Mouse (Mus musculus) right cerebral cortex, adult 2 months (tissue): Measurements from ENCODE around the gene Raly.

Source experiments
- DNase-seq, 2 experiments: peaks; one replicate each; pipeline ENCODE4 v3.0.0; 2021 to 2022; ENCODE audit warnings: low spot score in 2 of 2

Raly gene

GRCm38 (mm10) chr2:154782856-154783650, 7.8 kb upstream of the Raly start:
- DNase-seq: no peak

GRCm38 (mm10) chr2:154785284-154785683, 5.6 kb upstream of the Raly start:
- no peak for DNase-seq

- DNase-seq: no peak
These were observed 4.7 kb upstream of the Raly start for GRCm38 (mm10) chr2:154786187-154786586.

DNA sequence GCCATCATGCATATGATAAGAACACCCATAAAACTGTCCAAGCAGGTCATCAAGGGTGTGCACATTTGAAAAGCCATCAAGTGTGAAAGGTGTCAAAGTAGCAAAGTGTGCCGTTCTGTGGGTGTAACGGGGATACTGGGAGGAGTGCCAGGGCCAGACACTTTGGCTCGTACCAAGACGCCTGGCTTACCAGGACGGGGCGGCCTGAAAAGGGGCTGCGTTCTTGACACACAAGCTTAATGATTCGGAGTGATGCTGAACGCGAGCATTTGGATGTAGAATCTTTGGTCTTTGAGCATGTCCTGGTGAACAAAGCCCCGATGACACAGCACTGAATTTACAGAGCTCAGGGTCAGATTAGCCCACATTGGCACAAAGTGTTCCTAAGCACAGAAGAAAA, 4.1 kb upstream of the Raly start:
- no peak for DNase-seq

- DNase-seq: no peak
These were observed 1.5 kb upstream of the Raly start for GRCm38 (mm10) chr2:154789381-154789780.

DNA sequence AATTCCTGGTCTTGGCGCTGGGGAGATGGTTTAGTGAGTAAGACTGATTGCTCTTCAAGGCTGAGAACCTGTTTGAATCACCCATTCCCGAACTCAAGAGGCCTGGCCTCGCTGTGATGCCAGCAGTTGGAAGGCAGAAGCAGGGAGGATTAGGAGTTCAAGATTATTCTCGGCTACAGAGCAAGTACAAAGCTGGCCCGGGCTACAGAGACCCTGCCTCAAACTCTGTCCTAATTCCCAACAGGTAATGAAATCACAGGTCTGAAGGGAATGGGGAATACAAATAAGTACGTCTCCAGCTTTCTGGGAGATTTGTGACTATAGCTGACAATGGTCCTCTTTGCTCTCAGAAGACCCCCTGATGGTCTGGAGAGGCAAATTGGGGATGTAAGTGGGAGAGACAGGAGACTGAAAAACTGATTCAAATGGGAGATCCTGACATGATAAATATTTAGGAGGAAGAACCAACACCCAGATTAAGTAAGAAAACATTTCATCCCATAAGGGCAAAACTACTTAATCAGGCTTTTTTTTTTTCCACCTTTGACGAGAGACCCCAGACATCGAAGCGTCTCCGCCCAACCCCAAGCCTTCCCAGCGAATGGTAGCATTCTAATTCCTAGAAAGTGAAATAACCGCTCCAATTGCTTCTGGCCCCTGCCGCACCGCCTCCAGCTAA, 780 bp upstream of the Raly start:
- DNase-seq: no peak

- DNase-seq: peak; percentile 34 to 37
These were observed 1.1 kb downstream of the Raly start for GRCm38 (mm10) chr2:154791661-154792642.

DNA sequence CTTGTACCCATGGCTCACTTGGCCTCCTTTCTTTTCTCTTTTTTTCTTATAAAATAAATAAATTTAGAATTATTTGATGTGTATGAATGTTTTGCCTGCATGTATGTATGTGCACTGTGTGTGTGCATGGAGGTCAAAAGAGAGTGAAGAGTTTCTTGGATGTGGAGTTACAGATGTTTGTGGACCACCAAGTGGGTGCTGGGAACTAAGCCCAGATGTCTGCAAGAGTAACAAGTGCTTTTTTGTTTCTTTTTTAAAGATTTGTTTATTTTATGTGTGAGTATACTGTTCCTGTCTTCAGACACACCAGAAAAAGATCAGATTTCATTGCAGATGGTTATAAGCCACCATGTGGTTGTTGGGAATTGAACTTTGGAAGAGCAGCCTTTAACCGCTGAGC, 12.5 kb downstream of the Raly start:
- no peak for DNase-seq

- DNase-seq: no peak
These were observed 12.9 kb downstream of the Raly start for GRCm38 (mm10) chr2:154803845-154804244.

GRCm38 (mm10) chr2:154807689-154808088, 16.8 kb downstream of the Raly start:
- DNase-seq: no peak

- no peak for DNase-seq
These were observed 18.3 kb downstream of the Raly start for GRCm38 (mm10) chr2:154809107-154809762.

DNA sequence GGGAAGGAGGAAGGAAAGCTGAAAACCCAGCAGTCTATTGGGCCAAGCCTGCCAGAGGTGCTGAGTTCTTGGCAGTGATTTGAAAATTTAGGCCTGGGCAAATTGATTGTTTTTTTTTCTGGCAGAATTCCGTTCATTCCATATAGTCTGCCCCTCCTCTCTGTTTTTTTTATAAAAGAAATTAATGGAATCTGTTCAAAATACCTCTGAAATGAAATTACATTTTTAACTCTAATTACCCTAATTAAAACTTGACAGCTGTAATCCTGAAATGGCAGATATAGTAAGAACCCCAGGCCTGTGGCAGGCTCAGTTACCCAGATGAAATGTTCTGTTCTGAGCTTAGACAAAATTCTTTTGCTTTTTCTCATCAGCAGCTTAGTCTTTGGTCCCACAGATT, 19.9 kb downstream of the Raly start:
- DNase-seq: no peak

DNA sequence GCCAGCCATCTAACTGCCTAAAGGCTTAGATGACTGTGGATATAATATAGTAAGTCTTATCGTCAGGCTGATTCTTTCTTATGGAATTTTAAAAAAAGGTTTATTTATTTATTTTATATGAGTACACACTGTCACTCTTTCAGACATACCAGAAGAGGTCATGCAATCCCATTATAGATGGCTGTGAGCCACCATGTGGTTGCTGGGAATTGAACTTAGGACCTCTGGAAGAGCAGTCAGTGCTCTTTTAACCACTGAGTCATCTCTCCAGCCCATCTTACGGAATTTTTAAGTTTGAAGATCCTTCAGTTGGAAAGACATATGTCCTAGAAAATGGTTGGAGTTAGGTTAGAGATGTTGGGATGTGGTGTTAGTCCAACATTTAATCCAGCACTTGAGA, 22.5 kb downstream of the Raly start:
- no peak for DNase-seq

DNA sequence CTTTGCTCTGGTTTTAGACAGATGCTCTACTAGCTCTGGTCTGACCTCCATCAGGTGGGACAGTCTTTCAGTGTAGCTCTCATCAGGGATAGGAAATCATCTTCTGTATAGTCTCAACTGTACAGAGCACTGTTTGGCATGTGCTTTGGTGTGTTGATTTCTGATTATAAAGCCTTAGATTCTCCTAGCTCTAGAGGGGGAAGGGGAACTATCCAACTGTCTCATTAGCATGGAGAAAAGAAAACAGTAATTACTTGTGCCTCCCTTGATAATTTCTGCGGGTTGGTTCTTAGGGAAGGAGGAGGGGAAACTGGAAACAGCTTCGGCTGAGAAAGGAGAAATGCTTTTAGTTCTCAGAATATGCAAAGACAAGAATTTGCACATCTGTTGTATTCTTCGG, 26.2 kb downstream of the Raly start:
- DNase-seq: no peak

DNA sequence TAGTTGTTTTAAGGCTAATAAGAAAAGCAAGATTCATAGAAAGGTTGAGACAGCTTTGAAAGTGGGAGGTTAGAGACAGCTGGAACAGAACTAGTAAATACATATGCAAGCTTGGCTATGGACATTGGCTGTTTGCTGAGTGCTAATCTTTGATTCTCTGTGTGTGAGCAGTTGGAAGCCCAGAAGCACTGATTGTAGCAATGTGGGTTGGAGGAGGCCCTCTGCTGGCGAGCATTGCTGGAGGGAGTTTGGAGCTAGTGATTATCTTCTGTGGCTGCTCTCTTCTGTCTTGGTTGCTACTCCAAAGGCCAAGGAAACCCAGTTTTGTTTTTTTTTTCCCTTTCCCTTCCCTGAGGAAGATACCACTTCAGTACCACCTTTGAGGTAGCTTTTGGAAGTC, 26.9 kb downstream of the Raly start:
- DNase-seq: peak; percentile 36 to 43

- no peak for DNase-seq
These were observed 27.7 kb downstream of the Raly start for GRCm38 (mm10) chr2:154818599-154818998.

GRCm38 (mm10) chr2:154820346-154820745, 29.4 kb downstream of the Raly start:
- no peak for DNase-seq

GRCm38 (mm10) chr2:154826054-154826538, 35.2 kb downstream of the Raly start:
- no peak for DNase-seq

- no peak for DNase-seq
These were observed 36.6 kb downstream of the Raly start for GRCm38 (mm10) chr2:154827521-154827920.

DNA sequence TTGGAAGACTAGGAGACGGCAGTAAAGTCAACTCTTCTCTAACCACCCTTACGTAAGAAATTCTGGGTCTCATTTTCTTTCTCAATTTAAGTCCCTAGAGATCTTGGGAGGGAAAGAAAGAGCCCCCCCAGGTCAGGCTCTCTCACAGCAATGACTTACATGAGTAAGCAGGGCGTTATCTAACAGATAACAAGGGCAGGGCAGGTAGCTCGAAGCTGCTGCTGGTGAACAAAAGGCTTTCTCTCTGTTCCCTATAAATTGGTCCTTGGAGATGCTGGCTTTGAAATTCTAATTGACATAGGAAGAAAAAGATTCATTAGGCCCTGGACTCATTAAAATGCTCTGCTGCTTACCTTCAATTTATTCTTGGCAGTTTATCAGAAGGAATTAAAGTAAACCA, 41.6 kb downstream of the Raly start:
- DNase-seq: no peak

DNA sequence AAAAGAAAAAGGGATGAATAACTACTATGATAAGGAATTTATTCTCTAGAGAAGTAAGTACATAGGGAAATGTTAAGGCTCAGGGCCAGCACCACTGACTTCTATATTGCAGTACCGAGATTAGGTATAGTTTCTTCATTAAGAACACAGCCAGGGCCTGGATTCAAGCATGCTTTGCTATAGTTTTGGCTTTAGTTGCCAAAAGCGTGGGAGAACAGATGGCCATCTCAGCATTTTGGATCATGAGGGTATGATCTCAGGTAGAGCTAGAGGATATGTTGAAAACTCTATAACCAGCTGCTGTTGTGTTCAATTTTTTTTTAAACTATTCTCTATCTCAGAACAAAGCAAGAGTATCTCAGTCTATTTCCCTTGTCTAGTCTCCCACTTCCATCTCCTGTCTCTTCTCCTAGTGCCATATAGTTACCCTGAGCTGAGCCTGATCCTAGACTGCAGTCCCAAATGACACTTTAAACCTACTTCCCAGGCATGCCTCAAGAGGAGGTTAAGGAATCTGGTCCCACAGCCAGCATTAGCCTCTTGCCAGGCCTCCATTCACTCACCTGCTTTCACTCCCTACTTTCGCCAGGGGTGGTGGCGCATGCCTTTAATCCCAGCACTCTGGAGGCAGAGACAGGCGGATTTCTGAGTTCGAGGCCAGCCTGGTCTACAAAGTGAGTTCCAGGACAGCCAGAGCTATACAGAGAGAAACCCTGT, 43.4 kb downstream of the Raly start:
- no peak for DNase-seq
